Mouse (Mus musculus): Measurements from ENCODE around the gene Fkbp14. TPM values are rescaled to one million over a fixed set of nuclear protein-coding genes. Genes with fewer than 3 reads are reported as not detected.

Fkbp14 gene
- polyA plus RNA-seq, 1 experiment: 11.3 TPM

GRCm38 (mm10) chr6:54592938-54593535, 4.1 kb downstream of the Fkbp14 start:
- Histone ChIP-seq H3K4me3 (ENCODE audit: insufficient read depth, low read length) (peak overlapping the region; percentile 61), H3K4me1 (ENCODE audit: control insufficient read depth, insufficient read depth, low read length) (peaks cover 6% of the 10 kb centered on the region; the same call in 1 of the 2 replicates)
- TF ChIP-seq POLR2A (IDR thresholded peaks at IDR 0.05; ENCODE audit: extremely low read depth, insufficient read depth, low read length) (peak; percentile 75; the same call in 1 of the 2 replicates), CTCF (IDR thresholded peaks at IDR 0.05; ENCODE audit: extremely low read depth, insufficient read depth, low read length) (no peak)

GRCm38 (mm10) chr6:54591778-54592177, 5.3 kb downstream of the Fkbp14 start:
- Histone ChIP-seq H3K4me3 (ENCODE audit: insufficient read depth, low read length) (peak overlapping the region; percentile 27; the same call in 1 of the 2 replicates), H3K4me1 (ENCODE audit: control insufficient read depth, insufficient read depth, low read length) (peaks cover 5% of the 10 kb centered on the region; the same call in 1 of the 2 replicates), H3K27ac (ENCODE audit: insufficient read depth, low read length) (no peak overlapping the region)
- TF ChIP-seq POLR2A (IDR thresholded peaks at IDR 0.05; ENCODE audit: extremely low read depth, insufficient read depth, low read length) (no peak), CTCF (IDR thresholded peaks at IDR 0.05; ENCODE audit: extremely low read depth, insufficient read depth, low read length) (no peak)

More at GRCm38 (mm10) chr6:54592938-54593535, 4.1 kb downstream of the Fkbp14 start:
- peak overlapping the region; percentile 40; the same call in 1 of the 2 replicates for H3K27ac ChIP-seq (ENCODE audit: insufficient read depth, low read length)

GRCm38 (mm10) chr6:54590691-54591090, 6.4 kb downstream of the Fkbp14 start:
- H3K27ac ChIP-seq (ENCODE audit: insufficient read depth, low read length): no peak overlapping the region
- TF ChIP-seq CTCF (IDR thresholded peaks at IDR 0.05; ENCODE audit: extremely low read depth, insufficient read depth, low read length) (no peak), POLR2A (IDR thresholded peaks at IDR 0.05; ENCODE audit: extremely low read depth, insufficient read depth, low read length) (no peak)
- H3K4me3 ChIP-seq (ENCODE audit: insufficient read depth, low read length): no peak overlapping the region
- 0 out of 2 replicates have a peak, but pooled peaks cover 1% of the 10 kb centered on the region for H3K4me1 ChIP-seq (ENCODE audit: control insufficient read depth, insufficient read depth, low read length)

GRCm38 (mm10) chr6:54588212-54588611, 8.9 kb downstream of the Fkbp14 start:
- Histone ChIP-seq H3K4me3 (ENCODE audit: insufficient read depth, low read length) (no peak overlapping the region), H3K4me1 (ENCODE audit: control insufficient read depth, insufficient read depth, low read length) (0 out of 2 replicates have a peak, but pooled peaks cover 1% of the 10 kb centered on the region), H3K27ac (ENCODE audit: insufficient read depth, low read length) (no peak overlapping the region)
- TF ChIP-seq POLR2A (IDR thresholded peaks at IDR 0.05; ENCODE audit: extremely low read depth, insufficient read depth, low read length): no peak
- no peak for TF ChIP-seq CTCF (IDR thresholded peaks at IDR 0.05; ENCODE audit: extremely low read depth, insufficient read depth, low read length)

- Histone ChIP-seq H3K4me1 (ENCODE audit: control insufficient read depth, insufficient read depth, low read length) (0 out of 2 replicates have a peak, but pooled peaks cover 1% of the 10 kb centered on the region), H3K27ac (ENCODE audit: insufficient read depth, low read length) (no peak overlapping the region), H3K4me3 (ENCODE audit: insufficient read depth, low read length) (no peak overlapping the region)
- TF ChIP-seq POLR2A (IDR thresholded peaks at IDR 0.05; ENCODE audit: extremely low read depth, insufficient read depth, low read length) (no peak), CTCF (IDR thresholded peaks at IDR 0.05; ENCODE audit: extremely low read depth, insufficient read depth, low read length) (no peak)
Measured at GRCm38 (mm10) chr6:54587683-54588082, 9.4 kb downstream of the Fkbp14 start.

GRCm38 (mm10) chr6:54586911-54587310, 10.2 kb downstream of the Fkbp14 start:
- Histone ChIP-seq H3K4me1 (ENCODE audit: control insufficient read depth, insufficient read depth, low read length) (0 out of 2 replicates have a peak, but pooled peaks cover 1% of the 10 kb centered on the region), H3K27ac (ENCODE audit: insufficient read depth, low read length) (no peak overlapping the region)
- TF ChIP-seq CTCF (IDR thresholded peaks at IDR 0.05; ENCODE audit: extremely low read depth, insufficient read depth, low read length): no peak
- TF ChIP-seq POLR2A (IDR thresholded peaks at IDR 0.05; ENCODE audit: extremely low read depth, insufficient read depth, low read length): no peak

GRCm38 (mm10) chr6:54586175-54586574, 10.9 kb downstream of the Fkbp14 start:
- Histone ChIP-seq H3K4me1 (ENCODE audit: control insufficient read depth, insufficient read depth, low read length) (no peaks in the 10 kb centered on the region), H3K4me3 (ENCODE audit: insufficient read depth, low read length) (no peak overlapping the region), H3K27ac (ENCODE audit: insufficient read depth, low read length) (no peak overlapping the region)
- TF ChIP-seq CTCF (IDR thresholded peaks at IDR 0.05; ENCODE audit: extremely low read depth, insufficient read depth, low read length) (peak; percentile 65; the same call in 1 of the 2 replicates), POLR2A (IDR thresholded peaks at IDR 0.05; ENCODE audit: extremely low read depth, insufficient read depth, low read length) (no peak)

More at GRCm38 (mm10) chr6:54586911-54587310, 10.2 kb downstream of the Fkbp14 start:
- no peak overlapping the region for H3K4me3 ChIP-seq (ENCODE audit: insufficient read depth, low read length)

- H3K4me1 ChIP-seq (ENCODE audit: control insufficient read depth, insufficient read depth, low read length): peaks cover 2% of the 10 kb centered on the region; the same call in 1 of the 2 replicates
- H3K27ac ChIP-seq (ENCODE audit: insufficient read depth, low read length): no peak overlapping the region
- no peak for TF ChIP-seq POLR2A (IDR thresholded peaks at IDR 0.05; ENCODE audit: extremely low read depth, insufficient read depth, low read length)
- TF ChIP-seq CTCF (IDR thresholded peaks at IDR 0.05; ENCODE audit: extremely low read depth, insufficient read depth, low read length): no peak
- H3K4me3 ChIP-seq (ENCODE audit: insufficient read depth, low read length): no peak overlapping the region
Measured at GRCm38 (mm10) chr6:54573218-54573955, 23.7 kb downstream of the Fkbp14 start.

- Histone ChIP-seq H3K4me3 (ENCODE audit: insufficient read depth, low read length) (no peak overlapping the region), H3K4me1 (ENCODE audit: control insufficient read depth, insufficient read depth, low read length) (peaks cover 2% of the 10 kb centered on the region; the same call in 1 of the 2 replicates), H3K27ac (ENCODE audit: insufficient read depth, low read length) (no peak overlapping the region)
- TF ChIP-seq CTCF (IDR thresholded peaks at IDR 0.05; ENCODE audit: extremely low read depth, insufficient read depth, low read length) (no peak), POLR2A (IDR thresholded peaks at IDR 0.05; ENCODE audit: extremely low read depth, insufficient read depth, low read length) (no peak)
Measured at GRCm38 (mm10) chr6:54569776-54570175, 27.3 kb downstream of the Fkbp14 start.
